Mouse (Mus musculus): ENCODE measurements around the gene Gm10563.

The Gm10563 gene

DNA sequence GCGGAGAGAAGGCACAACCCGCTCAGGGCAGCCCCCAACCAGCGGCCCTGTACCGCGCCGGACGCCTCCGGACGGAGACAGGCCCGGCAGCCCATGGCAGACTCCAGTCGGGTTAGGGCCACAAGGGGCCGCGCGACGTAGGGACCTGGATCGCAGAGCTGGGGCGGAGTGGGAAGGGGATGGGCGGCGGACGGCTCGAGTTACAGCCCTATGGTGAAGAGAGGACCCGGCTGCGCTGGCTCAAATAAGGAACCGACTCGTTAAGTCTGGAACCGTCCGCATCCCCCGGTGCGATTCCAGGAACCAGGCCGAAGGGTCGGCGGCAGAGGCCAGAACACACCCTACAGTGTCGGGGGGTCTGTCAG is 7.9 kb upstream of the Gm10563 start, which contains the start of gene Mmp23:
Gene Mmp23, minus strand, starts transcription at position 299 of the 365 bp plus-strand sequence.
- DNase-seq (ENCODE audit: low spot score in 2 of 2), result no peak

DNA sequence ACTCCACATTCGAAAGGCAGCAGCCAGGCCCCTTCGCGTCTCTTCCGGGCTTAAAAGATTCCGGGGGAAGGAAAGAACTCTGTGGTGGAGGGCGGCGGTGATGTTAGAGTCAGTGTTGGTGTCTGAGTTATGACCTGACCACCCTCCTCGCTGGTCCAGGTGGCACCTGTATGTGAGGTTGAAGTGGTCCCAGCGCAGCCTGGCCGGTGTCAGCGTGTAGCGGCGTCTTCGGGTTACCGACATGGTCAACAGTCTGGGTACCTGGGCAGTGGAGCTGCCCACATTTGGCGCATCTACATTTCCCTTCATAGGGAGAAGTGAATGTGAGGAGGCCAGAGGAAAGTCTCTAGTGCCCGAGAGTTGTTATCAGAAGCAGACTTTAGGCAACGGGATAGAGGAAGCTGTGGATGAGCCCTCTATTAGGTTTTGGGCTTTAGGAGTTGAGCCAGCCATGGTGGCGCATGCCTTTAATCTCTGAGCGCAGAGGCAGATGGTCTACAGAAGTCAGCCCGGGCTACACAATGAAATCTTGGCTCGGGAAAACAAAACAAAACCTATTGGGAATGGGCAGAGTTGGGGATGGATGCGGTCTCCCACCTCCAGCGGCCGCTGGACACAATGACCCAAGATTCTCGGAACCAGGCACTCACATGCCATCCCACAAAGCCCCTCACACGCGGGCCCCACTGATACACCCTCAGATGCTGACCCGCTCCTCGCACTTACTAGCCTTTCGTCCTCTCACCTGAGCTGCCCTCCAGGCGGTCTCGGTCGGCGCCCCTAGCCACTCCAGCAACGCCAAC is 7.3 kb upstream of the Gm10563 start:
- no peak for DNase-seq (ENCODE audit: low spot score in 2 of 2)

DNA sequence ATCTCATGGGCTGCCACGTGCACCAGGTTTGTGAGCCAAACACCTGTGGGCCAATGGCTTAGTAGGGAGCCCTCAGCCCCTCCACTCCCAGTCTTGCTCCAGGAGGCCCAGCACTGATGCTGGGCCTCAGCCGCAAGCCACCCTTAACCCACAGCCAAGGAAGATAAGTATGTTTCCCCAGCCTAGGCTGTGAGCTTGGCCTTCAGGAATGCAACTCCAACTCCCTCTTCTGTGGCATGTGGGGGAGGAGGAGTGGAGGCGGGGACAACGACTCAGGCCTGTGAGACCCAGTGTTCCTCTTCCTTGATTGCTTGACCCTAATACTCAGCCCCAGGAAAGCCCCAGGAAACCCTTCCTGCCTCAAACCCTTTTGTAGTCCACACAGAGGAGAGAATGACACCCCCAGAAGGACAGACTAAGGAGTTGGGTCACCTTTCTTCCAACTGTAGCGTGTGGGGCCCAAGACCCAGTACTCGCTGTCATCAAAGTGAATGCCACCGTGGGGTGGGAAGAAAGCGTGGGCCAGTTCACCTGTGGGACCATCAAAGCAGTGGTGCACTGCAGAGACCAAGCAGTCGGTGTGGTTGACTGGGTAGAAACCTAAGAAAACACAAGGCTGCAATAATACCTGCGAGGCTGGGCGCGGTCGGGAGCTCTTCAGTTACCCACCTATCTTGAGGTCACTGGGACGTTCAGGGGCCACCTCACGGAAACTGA is 6.5 kb upstream of the Gm10563 start:
- no peak for DNase-seq (ENCODE audit: low spot score in 2 of 2)

GRCm38 (mm10) chr4:155649355-155649754 is 4.1 kb upstream of the Gm10563 start:
- DNase-seq (ENCODE audit: low spot score in 2 of 2), result no peak

- no peak for DNase-seq (ENCODE audit: low spot score in 2 of 2)
These were observed 513 bp upstream of the Gm10563 start for GRCm38 (mm10) chr4:155645721-155646120.

- no peak for DNase-seq (ENCODE audit: low spot score in 2 of 2)
These were observed 1.7 kb downstream of the Gm10563 start for GRCm38 (mm10) chr4:155643531-155643930.

DNA sequence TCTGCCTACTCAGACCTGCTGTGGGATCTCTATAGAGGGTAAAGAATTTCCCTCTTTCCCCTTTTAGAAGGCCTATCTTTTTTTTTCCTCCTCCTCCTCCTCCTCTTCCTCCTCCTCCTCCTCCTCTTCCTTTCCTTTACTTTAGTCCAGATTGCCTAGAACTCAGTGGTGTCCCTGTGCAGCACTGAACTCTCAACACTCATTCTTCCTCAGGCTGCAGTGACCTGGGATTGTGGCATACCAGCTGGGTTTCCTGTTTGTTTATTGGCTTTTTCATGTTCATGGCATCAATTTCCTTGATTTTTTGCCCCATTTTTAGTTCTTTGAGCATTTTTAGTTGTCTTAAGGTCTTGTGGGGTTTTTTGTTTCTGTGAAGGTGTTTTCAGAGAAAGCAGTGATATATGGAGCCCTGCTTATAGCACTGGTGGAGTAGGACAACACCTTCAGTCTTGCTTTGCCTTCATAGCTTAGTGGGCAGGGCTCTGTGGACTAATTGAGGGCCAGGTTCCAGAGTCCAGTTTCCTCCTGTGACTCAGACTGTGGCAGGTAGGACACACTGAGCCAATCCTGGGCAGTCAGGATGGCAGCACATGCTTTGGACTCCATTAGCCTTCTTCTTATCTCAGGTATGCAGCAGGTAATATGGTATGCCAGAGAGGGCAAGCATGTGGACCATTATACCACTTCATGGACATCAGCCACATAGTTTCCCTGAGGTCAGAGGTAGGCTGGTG is 9.3 kb downstream of the Gm10563 start:
- no peak for DNase-seq (ENCODE audit: low spot score in 2 of 2)

GRCm38 (mm10) chr4:155630267-155630666 is 14.9 kb downstream of the Gm10563 start:
- no peak for DNase-seq (ENCODE audit: low spot score in 2 of 2)

GRCm38 (mm10) chr4:155624338-155625291 is 20.6 kb downstream of the Gm10563 start, which contains the start of gene Cdk11b:
Gene Cdk11b, plus strand, starts transcription at chr4:155624854.
- DNase-seq (ENCODE audit: low spot score in 2 of 2), result peak; percentile 95 to 97

DNA sequence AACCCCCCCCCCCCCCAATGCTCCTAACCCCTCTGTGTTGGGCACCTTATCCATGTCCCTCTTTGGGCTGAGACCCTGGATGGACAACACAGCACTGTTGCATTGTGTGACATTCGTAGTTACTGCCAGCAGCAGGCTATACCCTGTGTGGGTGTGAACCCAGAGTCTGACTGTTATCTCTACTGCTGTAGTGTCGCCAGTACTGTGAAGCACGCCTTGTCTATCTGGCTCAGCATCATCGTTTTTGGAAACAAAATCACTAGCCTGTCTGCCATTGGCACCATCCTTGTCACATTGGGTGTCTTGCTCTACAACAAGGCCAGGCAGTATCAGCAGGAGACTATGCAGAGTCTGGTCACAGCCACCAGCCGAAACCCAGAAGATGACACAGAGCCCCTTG is 26.9 kb downstream of the Gm10563 start:
- no peak for DNase-seq (ENCODE audit: low spot score in 2 of 2)

DNA sequence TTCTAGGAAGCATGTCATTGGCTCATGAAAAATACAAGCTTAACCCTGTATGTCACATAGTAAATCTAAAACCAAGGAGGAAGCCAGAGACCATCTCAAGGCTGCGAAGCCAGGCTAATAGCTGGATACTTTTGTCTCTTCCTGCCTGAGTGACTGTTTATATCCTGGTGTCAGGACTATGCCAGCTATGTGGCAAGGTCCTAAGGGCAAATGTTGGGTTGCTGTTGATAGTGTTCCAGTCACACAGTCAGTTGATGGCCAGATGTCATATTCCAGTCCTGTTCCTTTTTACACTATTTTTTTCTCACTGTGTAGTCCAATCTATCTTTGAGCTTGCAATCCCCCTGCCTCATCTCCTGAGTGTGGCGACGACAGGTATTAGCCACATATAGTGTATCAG is 31.9 kb downstream of the Gm10563 start:
- no peak for DNase-seq (ENCODE audit: low spot score in 2 of 2)

DNA sequence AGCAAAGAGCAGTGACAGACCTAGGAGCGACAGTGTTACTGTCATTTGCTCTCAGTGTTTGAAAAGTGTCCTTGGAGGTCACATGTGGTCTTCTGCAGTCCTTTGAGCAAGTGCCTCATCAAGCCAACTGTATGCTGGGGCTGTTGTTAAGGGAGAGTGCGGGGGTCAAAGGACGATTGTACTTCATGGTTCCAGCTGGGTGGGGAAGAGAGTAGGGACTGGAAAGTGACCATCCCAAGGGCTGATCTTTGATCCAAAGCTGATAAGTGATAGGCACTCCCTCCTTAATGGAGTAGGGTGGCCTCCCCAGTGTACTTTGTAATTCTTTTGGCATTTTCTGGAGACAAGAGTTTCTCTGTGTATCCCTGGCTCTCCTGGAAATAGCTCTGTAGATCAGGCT is 33.3 kb downstream of the Gm10563 start:
- no peak for DNase-seq (ENCODE audit: low spot score in 2 of 2)

DNA sequence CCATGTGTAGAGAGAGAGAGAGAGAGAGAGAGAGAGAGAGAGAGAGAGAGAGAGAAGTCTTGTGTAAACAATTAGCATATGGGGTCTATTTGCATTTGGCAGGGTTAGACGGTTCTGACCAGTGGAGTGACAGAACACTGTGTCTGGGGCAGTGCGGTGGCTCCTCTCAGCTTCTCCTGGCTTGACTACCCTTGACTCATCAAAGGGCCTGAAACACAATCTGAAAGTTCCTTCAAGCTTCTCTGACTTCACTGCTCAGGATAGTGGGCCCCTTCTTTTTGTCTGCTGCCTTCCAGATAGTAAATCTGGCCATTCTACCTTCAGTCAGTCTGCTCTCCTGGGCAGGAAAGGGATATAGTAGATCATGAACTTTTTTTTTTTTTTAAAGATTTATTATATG is 38.4 kb downstream of the Gm10563 start:
- DNase-seq (ENCODE audit: low spot score in 2 of 2), result no peak

DNA sequence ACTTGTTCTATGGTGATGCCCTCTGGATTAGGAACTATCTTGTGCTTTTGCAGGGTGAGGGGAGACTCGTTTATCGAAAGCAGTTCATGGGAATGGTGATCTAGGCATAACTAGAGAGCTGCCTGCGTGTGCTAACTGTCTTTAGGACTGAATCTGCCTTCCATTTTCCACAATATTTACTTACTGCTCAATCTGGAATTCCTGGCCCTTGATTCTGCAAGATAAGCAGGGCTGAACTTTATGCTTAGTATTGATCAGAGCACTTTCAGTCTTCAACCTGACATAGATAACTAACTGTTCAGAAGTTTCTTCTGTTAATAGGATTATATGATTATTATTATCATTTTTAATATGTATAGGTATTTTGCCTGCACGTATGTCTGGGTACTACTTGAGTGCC is 40.1 kb downstream of the Gm10563 start:
- no peak for DNase-seq (ENCODE audit: low spot score in 2 of 2)

DNA sequence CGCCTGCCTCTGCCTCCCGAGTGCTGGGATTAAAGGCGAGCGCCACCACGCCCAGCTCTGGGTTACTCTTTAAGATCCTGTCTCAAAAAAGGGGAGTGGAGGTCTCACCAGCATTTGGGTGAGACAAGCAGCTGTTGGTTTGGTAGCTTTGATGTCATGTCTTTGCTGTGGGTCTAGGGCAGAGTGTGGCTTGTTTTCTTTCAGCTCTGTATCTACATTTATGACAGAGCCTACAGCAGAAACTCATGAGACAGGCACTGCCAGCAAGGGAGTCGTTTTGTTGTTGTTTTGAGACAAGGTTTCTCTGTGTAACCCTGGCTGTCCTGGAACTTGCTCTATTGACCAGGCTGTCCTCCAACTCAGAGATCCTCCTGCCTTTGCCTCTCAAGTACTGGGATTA is 41.4 kb downstream of the Gm10563 start:
- DNase-seq (ENCODE audit: low spot score in 2 of 2), result no peak

DNA sequence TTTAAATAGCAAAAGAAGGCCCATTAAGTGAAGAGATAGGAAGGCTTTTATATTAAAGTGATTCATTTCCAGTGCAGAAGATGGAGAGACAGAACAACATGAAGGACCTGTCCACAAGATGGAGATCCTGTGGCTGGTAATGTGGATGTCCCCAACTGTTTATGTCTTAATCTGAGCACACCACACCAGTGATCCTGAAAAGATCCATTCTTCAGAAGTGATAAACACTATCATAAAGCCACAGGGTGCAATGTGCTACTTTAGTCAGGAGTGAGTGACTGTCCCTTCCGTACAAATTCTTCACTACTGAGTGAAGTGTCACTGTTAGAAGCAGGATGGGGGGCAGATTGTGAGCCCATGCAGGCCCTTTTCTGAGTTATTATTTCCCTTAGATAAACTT is 42.5 kb downstream of the Gm10563 start:
- no peak for DNase-seq (ENCODE audit: low spot score in 2 of 2)

DNA sequence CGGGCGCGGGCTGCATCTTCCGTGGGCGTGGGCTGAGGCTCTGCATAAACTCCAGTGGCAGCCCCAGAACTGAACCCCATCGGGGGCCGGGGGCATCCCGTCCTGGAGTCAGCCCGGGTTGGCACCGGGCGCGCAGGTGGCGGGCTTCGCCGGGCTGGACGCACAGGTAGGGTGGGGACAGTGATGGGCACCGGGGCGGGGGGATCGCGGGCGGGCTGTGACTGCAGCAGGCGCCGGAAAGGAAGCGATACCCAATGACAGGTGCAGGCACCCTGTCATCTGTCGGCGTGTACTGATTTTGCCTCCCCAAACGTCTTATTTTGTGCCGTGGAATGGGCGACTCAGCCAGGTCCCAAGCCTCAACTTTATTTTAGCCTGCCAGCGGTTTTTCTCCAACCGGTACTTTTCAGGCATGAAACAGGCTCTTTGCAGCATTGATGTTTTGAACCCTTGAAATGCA is 43.2 kb downstream of the Gm10563 start:
- no peak for DNase-seq (ENCODE audit: low spot score in 2 of 2)

GRCm38 (mm10) chr4:155601091-155601996 is 43.9 kb downstream of the Gm10563 start, which contains the start of gene Slc35e2:
Gene Slc35e2, plus strand, starts transcription at chr4:155601416.
- peak; percentile 96 for DNase-seq (ENCODE audit: low spot score in 2 of 2)

GRCm38 (mm10) chr4:155599901-155600825 is 45.0 kb downstream of the Gm10563 start:
- no peak for DNase-seq (ENCODE audit: low spot score in 2 of 2)
